Mouse (Mus musculus) stomach, embryonic 16.5 days (tissue): ENCODE measurements at regions not wholly inside any gene's neighbourhood (a gene's known extent, or its start where the extent isn't known, plus 50 kb on each side); places are given as distances from the start of the nearest gene placed in this dataset.

Experiments used
- ATAC-seq: fragments of 200-750 bp; cut with Nextera tagmentation; 2 replicates; pipeline ENCODE4 v1.8.0; 2017; ENCODE audit warnings: moderate number of reproducible peaks, moderate TSS enrichment; ENCODE audit not compliant: insufficient read depth, low FRiP score
- H3K27ac ChIP-seq: fragments of 300-500 bp; sonication (generic); 2 replicates; pipeline ENCODE4 v1.5.1; 2014; ENCODE audit warnings: low read length
- H3K27me3 ChIP-seq: fragments of 300-500 bp; sonication (generic); 2 replicates; pipeline ENCODE4 v1.6.1; 2014; ENCODE audit warnings: low read length, control low read depth, mixed read lengths; ENCODE audit not compliant: control insufficient read depth, insufficient read depth
- H3K36me3 ChIP-seq: fragments of 300-500 bp; sonication (generic); 2 replicates; pipeline ENCODE4 v1.6.1; 2014; ENCODE audit warnings: low read length; ENCODE audit not compliant: control insufficient read depth, insufficient read depth
- H3K4me1 ChIP-seq: fragments of 300-500 bp; sonication (generic); 2 replicates; pipeline ENCODE4 v1.6.1; 2014; ENCODE audit warnings: low read length, control low read depth, mixed read lengths; ENCODE audit not compliant: control insufficient read depth, insufficient read depth
- H3K4me2 ChIP-seq: fragments of 300-500 bp; sonication (generic); 2 replicates; pipeline ENCODE4 v1.6.1; 2014; ENCODE audit warnings: low read depth, low read length, mixed read lengths
- H3K4me3 ChIP-seq: fragments of 300-500 bp; sonication (generic); replicated peaks from 2 replicates; pipeline ENCODE4 v1.5.1; 2014; ENCODE audit warnings: mild to moderate bottlenecking, low read length
- H3K9ac ChIP-seq: fragments of 300-500 bp; sonication (generic); 2 replicates; pipeline ENCODE4 v1.6.1; 2014; ENCODE audit warnings: low read length
- H3K9me3 ChIP-seq: fragments of 300-500 bp; sonication (generic); replicated peaks from 2 replicates; pipeline ENCODE4 v1.6.1; 2016; ENCODE audit warnings: low read length, control low read depth; ENCODE audit not compliant: control insufficient read depth
- WGBS: fragments of 180-500 bp; shearing (Covaris S2); extraction: QIAGEN DNeasy Blood & Tissue Kit; methylation state at CpG from one replicate; pipeline ENCODE4 v1.1.7; 2014; 5-methylcytosine and 5-hydroxymethylcytosine counted together

DNA sequence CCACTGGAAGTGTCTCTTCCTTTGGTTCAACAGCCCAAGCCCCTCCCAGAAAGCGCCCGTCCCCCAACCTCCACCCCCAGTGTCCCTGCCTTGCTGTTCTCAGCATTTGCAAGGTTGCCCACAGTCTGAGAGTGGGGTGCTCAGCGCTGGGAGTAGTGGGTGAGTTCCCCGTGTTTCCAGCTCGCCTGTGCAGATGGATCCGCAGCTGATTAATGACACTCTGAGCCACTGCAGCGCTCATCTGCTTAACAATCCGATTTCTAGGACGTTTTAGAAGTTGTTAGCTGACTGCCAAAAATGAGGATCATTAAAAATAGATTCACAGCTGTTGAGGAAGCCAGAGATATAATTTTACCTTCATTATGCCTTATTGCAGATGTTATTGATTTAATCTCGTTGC is 280.0 kb upstream of the Npvf start:
- H3K9ac ChIP-seq: no peak overlapping the region; the same call in 1 of the 2 replicates
- H3K4me3 ChIP-seq: no peak overlapping the region
- no peak overlapping the region for H3K4me2 ChIP-seq
- H3K36me3 ChIP-seq: no peaks in the 10 kb centered on the region
- WGBS: 57% methylated on average over 10 of the region's 10 CpGs
- H3K27me3 ChIP-seq: no peaks in the 10 kb centered on the region
- H3K9me3 ChIP-seq: no peaks in the 10 kb centered on the region
- H3K27ac ChIP-seq: no peak overlapping the region
- no peak for ATAC-seq
- H3K4me1 ChIP-seq: no peaks in the 10 kb centered on the region

GRCm38 (mm10) chr6:50936306-50936705 is 282.1 kb upstream of the Npvf start:
- no peak for ATAC-seq
- no peaks in the 10 kb centered on the region for H3K27me3 ChIP-seq
- H3K27ac ChIP-seq: no peak overlapping the region
- 89% methylated on average over 8 of the region's 8 CpGs for WGBS
- no peak overlapping the region for H3K9ac ChIP-seq
- no peaks in the 10 kb centered on the region for H3K36me3 ChIP-seq
- 0 out of 2 replicates have a peak, but pooled peaks cover 3% of the 10 kb centered on the region for H3K4me1 ChIP-seq
- no peak overlapping the region for H3K4me3 ChIP-seq
- no peaks in the 10 kb centered on the region for H3K9me3 ChIP-seq
- no peak overlapping the region for H3K4me2 ChIP-seq

- no peaks in the 10 kb centered on the region for H3K27me3 ChIP-seq
- no peak overlapping the region for H3K4me3 ChIP-seq
- no peak for ATAC-seq
- 0 out of 2 replicates have a peak, but pooled peaks cover 3% of the 10 kb centered on the region for H3K4me1 ChIP-seq
- no peaks in the 10 kb centered on the region for H3K9me3 ChIP-seq
- H3K9ac ChIP-seq: no peak overlapping the region
- WGBS: 27% methylated on average over 9 of the region's 9 CpGs
- no peak overlapping the region for H3K27ac ChIP-seq
- no peaks in the 10 kb centered on the region for H3K36me3 ChIP-seq
- no peak overlapping the region for H3K4me2 ChIP-seq
These were observed 282.9 kb upstream of the Npvf start for GRCm38 (mm10) chr6:50937094-50937493.

DNA sequence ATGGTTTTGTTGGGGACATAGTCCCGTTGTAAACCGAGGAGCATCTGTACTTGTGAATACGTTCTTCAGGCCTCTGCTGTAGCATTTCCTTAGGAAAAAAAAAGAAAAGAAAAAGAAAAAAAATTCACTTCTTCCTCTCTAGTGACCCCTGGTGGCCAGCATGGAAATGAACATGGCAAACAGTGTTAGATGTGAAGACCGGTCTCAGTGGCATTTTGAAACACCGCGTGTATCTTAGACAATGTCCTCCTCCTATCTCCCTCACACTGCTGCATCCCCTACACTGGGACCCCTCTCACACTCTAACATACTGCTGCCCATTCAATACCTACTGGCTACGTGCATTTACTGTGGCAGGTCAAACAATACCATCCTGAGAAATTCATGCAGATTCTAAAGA is 284.6 kb upstream of the Npvf start:
- no peak for ATAC-seq
- WGBS: 23% methylated on average over 7 of the region's 7 CpGs
- H3K4me1 ChIP-seq: 0 out of 2 replicates have a peak, but pooled peaks cover 3% of the 10 kb centered on the region

DNA sequence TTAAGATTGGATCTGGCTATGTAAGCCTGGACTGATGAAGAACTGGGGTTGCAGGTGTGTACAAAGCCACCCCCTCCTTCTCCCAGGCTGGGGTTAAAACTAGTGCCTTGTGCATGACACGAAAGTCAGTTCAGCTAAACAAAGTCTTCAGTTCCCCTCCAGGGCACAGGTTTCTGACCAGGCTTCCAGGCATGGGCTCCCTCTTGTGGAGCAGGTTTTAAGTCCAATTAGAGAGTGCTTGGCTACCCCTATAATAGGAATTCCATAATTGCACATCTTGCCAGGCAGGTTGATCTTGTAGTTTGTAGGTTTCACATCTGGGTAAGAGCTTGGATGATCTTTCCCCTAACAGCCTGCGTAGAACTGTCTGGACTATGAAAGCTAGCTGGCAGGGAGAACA is 285.2 kb upstream of the Npvf start:
- Histone ChIP-seq H3K4me3 (no peak overlapping the region), H3K4me1 (0 out of 2 replicates have a peak, but pooled peaks cover 3% of the 10 kb centered on the region), H3K27ac (no peak overlapping the region), H3K27me3 (no peaks in the 10 kb centered on the region), H3K9ac (no peak overlapping the region), H3K36me3 (no peaks in the 10 kb centered on the region), H3K4me2 (no peak overlapping the region), H3K9me3 (no peaks in the 10 kb centered on the region)
- 51% methylated on average over 2 of the region's 2 CpGs for WGBS
- ATAC-seq: no peak

More for the DNA sequence above, 284.6 kb upstream of the Npvf start:
- Histone ChIP-seq H3K27ac (no peak overlapping the region), H3K9ac (no peak overlapping the region), H3K9me3 (no peaks in the 10 kb centered on the region), H3K27me3 (no peaks in the 10 kb centered on the region), H3K4me3 (no peak overlapping the region), H3K36me3 (no peaks in the 10 kb centered on the region), H3K4me2 (no peak overlapping the region)

DNA sequence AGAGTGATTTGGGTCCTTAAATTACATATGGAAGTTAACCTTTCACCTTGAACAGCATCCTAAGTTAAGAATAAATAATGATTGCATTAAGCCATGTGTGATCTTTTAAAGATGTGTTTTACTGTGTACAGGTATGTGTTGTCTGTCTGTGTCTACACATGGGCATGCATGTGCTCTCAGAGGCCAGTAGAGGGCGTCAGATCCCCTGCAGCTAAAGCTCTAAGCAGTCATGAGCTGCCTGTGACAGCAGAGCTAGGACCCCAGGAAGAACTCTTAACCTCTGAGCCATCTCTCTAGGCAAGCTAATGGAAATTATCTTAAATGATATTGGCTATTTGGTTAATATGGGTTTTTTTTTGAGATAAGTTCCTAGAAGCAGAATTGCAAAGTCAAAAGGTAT is 285.9 kb upstream of the Npvf start:
- no peak for ATAC-seq
- Histone ChIP-seq H3K27me3 (no peaks in the 10 kb centered on the region), H3K36me3 (no peaks in the 10 kb centered on the region), H3K9ac (no peak overlapping the region), H3K27ac (no peak overlapping the region), H3K9me3 (no peaks in the 10 kb centered on the region), H3K4me2 (no peak overlapping the region), H3K4me1 (0 out of 2 replicates have a peak, but pooled peaks cover 3% of the 10 kb centered on the region), H3K4me3 (no peak overlapping the region)
- WGBS: 25% methylated on average over 1 of the region's 1 CpGs

- Histone ChIP-seq H3K36me3 (no peaks in the 10 kb centered on the region), H3K4me1 (0 out of 2 replicates have a peak, but pooled peaks cover 3% of the 10 kb centered on the region), H3K4me2 (no peak overlapping the region), H3K9ac (peak overlapping the region; percentile 24; the same call in 1 of the 2 replicates), H3K4me3 (no peak overlapping the region), H3K9me3 (no peaks in the 10 kb centered on the region), H3K27ac (peak overlapping the region; percentile 78), H3K27me3 (no peaks in the 10 kb centered on the region)
- WGBS: 58% methylated on average over 10 of the region's 10 CpGs
- no peak for ATAC-seq
These were observed 286.6 kb upstream of the Npvf start for GRCm38 (mm10) chr6:50940641-50941398.

- Histone ChIP-seq H3K27ac (no peak overlapping the region), H3K36me3 (no peaks in the 10 kb centered on the region), H3K4me1 (0 out of 2 replicates have a peak, but pooled peaks cover 3% of the 10 kb centered on the region), H3K27me3 (no peaks in the 10 kb centered on the region), H3K9me3 (no peaks in the 10 kb centered on the region), H3K4me2 (no peak overlapping the region), H3K9ac (no peak overlapping the region), H3K4me3 (no peak overlapping the region)
- ATAC-seq: no peak
- 79% methylated on average over 5 of the region's 5 CpGs for WGBS
These were observed 288.5 kb upstream of the Npvf start for GRCm38 (mm10) chr6:50942696-50943095.

GRCm38 (mm10) chr6:50948061-50948460 is 293.8 kb upstream of the Npvf start:
- no peak overlapping the region for H3K9ac ChIP-seq
- no peaks in the 10 kb centered on the region for H3K36me3 ChIP-seq
- no peaks in the 10 kb centered on the region for H3K9me3 ChIP-seq
- no peak overlapping the region for H3K4me2 ChIP-seq
- H3K4me1 ChIP-seq: no peaks in the 10 kb centered on the region
- H3K27ac ChIP-seq: no peak overlapping the region
- WGBS: 60% methylated on average over 4 of the region's 4 CpGs
- no peak overlapping the region for H3K4me3 ChIP-seq
- no peak for ATAC-seq
- H3K27me3 ChIP-seq: no peaks in the 10 kb centered on the region
